Mouse (Mus musculus) heart, adult 8-10 months (tissue): ENCODE measurements at regions not wholly inside any gene's neighbourhood (a gene's known extent, or its start where the extent isn't known, plus 50 kb on each side); places are given as distances from the start of the nearest gene placed in this dataset.

Source experiments
- DNase-seq: peaks from one replicate; pipeline ENCODE4 v3.0.0; 2022; ENCODE audit warnings: low spot score

GRCm38 (mm10) chr17:61018647-61019046 lies 1862.5 kb downstream of the Efna5 start:
- DNase-seq, result no peak
